Mouse (Mus musculus): ENCODE data around the gene Serpinb9c. TPM values are rescaled to one million over a fixed set of nuclear protein-coding genes. Genes with fewer than 3 reads are reported as not detected.
"Not testable (repeated sequence)": the region's sequence is repeated elsewhere in the genome, so short reads cannot be mapped to it uniquely, and the experiment has no call there.

The Serpinb9c gene
- total RNA-seq (2014; fragmentation: Nextera tagmentation) (not detected in 2 replicates), total RNA-seq (2017) (not detected in 2 replicates)

DNA sequence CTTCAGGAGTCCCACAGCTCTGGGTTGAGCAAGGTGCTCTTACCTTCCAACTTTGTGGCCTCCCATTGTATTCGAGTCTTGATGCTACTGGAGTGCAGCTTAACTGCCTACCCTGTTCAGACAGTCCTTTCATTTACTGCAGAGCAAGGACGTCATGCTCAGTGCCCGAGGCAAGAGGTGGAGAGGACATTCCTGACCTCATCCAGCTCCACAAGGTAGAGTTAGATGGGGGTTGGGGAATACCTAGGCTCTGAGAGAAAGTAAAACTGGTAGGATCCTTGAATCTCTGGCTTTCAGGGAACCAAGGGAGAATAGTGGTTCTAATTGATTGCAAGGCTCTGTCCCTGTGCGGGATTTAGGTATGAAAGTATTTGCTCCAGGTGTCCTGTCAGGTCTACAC is at the start of gene Serpinb9c:
Gene Serpinb9c (minus strand): TSS at position 101 of the 400 bp plus-strand sequence.
- no peak for ATAC-seq (replicated peaks; ENCODE audit: low FRiP score, low TSS enrichment, poor library complexity, severe bottlenecking)

DNA sequence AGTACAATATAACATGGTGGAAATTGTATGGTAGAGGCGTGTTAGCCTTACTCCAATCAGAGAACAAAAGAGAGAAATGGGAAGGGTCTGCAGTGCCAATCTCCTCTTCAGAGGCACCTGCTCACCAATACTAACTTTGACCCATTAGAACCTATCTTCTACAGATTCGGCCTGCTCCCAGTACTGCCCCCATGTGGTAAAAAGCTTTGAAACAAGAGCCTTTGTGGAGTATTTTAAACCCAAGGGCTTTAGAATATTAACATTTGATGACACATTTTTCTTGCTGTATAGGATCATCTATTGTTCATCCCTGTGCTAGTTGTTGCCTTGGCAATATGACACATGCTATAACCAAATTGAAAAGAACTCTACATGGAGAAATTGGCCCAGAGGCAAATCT is 40.2 kb upstream of the Serpinb9c start:
- ATAC-seq (replicated peaks; ENCODE audit: low FRiP score, low TSS enrichment, poor library complexity, severe bottlenecking), result no peak

DNA sequence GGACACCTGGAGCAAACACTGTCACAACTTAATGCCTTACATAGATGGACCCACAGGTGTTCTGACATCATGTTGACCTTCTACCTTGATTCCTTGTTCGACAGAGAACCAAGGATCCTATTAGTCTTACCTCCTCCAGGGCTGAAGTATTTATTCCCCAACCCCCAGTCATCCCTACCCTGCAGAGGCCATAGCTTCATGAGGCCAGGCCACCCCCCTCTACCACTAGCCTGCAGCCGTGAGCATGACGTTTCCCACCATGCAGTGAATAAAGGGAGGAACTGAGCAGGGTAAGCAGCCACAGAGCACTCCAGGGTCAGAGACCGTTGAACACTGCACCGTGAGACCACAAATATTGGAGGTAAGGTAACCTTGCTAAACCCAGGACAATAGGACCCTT is 33.1 kb upstream of the Serpinb9c start, which contains the start of gene Serpinb9d:
Gene Serpinb9d (plus strand): TSS at position 301 of the 400 bp plus-strand sequence.
- no peak for ATAC-seq (replicated peaks; ENCODE audit: low FRiP score, low TSS enrichment, poor library complexity, severe bottlenecking)

DNA sequence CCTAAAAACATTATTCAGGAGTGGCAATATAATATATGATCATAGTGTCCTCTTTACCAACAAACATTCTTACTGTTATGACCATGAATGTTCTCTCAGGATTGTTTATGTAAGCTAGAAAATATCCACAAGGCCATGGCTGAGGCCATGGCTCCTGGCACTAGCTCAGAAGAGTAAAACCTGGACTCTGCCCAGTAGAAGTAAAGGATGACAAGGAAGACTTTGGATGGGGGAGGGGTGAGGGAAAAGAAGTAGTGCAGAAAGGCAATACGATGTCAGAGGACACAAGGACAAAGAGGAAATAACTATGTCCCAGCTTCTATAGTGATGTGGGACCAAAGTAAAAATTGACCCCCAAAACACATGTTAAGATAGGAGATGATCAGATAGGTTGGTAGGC is 30.9 kb upstream of the Serpinb9c start:
- not testable (repeated sequence) for ATAC-seq (replicated peaks; ENCODE audit: low FRiP score, low TSS enrichment, poor library complexity, severe bottlenecking)

DNA sequence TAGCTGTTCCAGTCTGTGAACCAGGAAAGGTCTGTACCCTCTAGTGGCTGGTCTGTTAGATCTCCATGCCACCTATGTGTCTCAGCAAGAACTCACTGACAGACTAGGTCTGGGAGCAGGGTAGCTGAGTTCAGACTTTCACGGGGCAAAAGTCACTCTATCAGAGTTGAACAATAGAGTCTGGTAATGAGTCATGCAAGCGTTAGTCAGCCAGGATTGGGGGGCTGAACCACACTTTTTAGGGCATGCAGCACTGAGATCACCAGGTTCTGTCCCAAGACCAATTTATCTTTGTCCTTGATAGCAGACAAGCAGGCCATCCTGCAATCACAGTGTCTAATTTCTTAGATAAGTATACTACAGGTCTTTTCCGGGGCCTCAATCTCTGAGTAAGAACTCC is 18.1 kb downstream of the Serpinb9c start:
- ATAC-seq (replicated peaks; ENCODE audit: low FRiP score, low TSS enrichment, poor library complexity, severe bottlenecking), result no peak

DNA sequence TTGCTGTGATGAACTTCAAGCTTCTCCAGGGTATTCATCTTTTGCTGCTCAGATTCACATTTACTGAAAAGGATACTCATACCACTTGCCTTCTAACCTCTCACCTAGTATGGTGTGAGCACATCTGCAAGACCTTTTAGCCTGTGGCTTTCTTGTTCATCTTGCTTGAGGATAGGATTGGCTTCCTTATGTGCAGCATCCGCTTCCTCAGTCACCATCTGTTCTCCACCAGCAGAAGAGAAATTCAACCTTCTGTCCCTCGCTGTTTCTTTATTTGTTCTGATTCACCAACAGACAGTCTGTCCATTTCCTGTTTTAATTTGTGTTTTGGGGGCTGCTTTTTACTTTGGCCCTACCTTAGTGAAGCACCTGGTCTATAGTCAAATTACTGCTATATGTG is 21.8 kb downstream of the Serpinb9c start:
- ATAC-seq (replicated peaks; ENCODE audit: low FRiP score, low TSS enrichment, poor library complexity, severe bottlenecking), result no peak

DNA sequence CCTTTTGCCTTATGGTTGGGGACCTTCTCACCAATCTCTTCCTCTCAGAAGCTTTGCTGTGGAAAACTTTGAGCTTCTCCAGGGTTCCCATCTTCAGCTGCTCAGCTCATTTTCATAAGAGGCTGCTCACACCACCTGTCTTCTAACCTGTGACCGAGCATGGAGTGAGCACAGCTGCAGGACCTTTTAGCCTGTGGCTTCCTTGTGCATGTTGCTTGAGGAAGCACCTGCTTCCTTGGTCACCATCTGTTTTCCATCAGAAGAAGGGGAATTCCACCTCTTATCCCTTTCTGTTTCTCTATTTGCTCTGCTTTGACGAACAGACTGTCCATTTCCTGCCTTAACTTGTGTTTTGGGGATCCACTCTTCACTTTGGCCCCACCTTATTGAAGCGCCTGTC is 46.5 kb downstream of the Serpinb9c start:
- no peak for ATAC-seq (replicated peaks; ENCODE audit: low FRiP score, low TSS enrichment, poor library complexity, severe bottlenecking)

DNA sequence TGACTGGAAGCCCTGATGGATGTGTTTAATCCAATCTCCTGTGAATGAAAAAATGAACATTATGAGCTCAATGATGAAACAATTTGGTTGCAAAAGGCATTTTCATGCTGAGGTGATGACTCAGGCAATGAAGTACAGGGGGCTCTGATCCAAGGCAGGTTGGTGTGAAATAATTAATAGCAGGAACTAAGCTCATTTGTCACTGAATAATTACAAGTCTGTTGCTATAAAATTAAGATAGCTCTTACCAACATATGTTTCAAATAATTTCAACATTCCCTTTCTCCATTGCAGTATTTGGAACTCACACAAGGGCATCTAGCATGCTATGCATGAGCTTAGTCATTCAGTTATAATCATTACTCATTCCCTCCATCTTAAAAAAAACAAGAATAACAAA is 53.9 kb downstream of the Serpinb9c start:
- no peak for ATAC-seq (replicated peaks; ENCODE audit: low FRiP score, low TSS enrichment, poor library complexity, severe bottlenecking)

Other genes starting within 250 kb of the Serpinb9c start
- 10.1 and 14.4 TPM in 2 replicates for gene Serpinb6b, start 194.5 kb downstream of the Serpinb9c start, total RNA-seq (2014; fragmentation: Nextera tagmentation)
- gene Serpinb6b, start 194.5 kb downstream of the Serpinb9c start, total RNA-seq (2017), result 36.7 and 70.1 TPM in 2 replicates
- gene Serpinb9, start 156.5 kb downstream of the Serpinb9c start, total RNA-seq (2014; fragmentation: Nextera tagmentation), result 6.1 and 7.9 TPM in 2 replicates
- 5.8 and 12.1 TPM in 2 replicates for gene Serpinb9, start 156.5 kb downstream of the Serpinb9c start, total RNA-seq (2017)
- not detected in 2 replicates for gene Serpinb9b, start 132.3 kb downstream of the Serpinb9c start, total RNA-seq (2014; fragmentation: Nextera tagmentation)
- gene Serpinb9b, start 132.3 kb downstream of the Serpinb9c start, total RNA-seq (2017), result not detected in 2 replicates
- gene Serpinb1b, start 81.2 kb downstream of the Serpinb9c start, total RNA-seq (2014; fragmentation: Nextera tagmentation), result not detected in 2 replicates
- gene Serpinb1b, start 81.2 kb downstream of the Serpinb9c start, total RNA-seq (2017), result not detected in 2 replicates
- gene Serpinb9d, start 33.2 kb upstream of the Serpinb9c start, total RNA-seq (2014; fragmentation: Nextera tagmentation), result not detected in 2 replicates
- not detected in 2 replicates for gene Serpinb9d, start 33.2 kb upstream of the Serpinb9c start, total RNA-seq (2017)
- gene Serpinb9e, start 89.9 kb upstream of the Serpinb9c start, total RNA-seq (2014; fragmentation: Nextera tagmentation), result not detected in 2 replicates
- not detected in 2 replicates for gene Serpinb9e, start 89.9 kb upstream of the Serpinb9c start, total RNA-seq (2017)
- gene Serpinb9f, start 164.3 kb upstream of the Serpinb9c start, total RNA-seq (2014; fragmentation: Nextera tagmentation), result not detected in 2 replicates
- not detected in 2 replicates for gene Serpinb9f, start 164.3 kb upstream of the Serpinb9c start, total RNA-seq (2017)
- not detected in 2 replicates for gene Gm11397, start 236.0 kb upstream of the Serpinb9c start, total RNA-seq (2014; fragmentation: Nextera tagmentation)
- gene Gm11397, start 236.0 kb upstream of the Serpinb9c start, total RNA-seq (2017), result not detected in 2 replicates